Mouse (Mus musculus) right cerebral cortex, postnatal 4 days (tissue): Measurements from ENCODE around the gene Astl.
"Not testable (repeated sequence)": the region's sequence is repeated elsewhere in the genome, so short reads cannot be mapped to it uniquely, and the experiment has no call there.

Source experiments
- DNase-seq: peaks from one replicate; pipeline ENCODE4 v3.0.0-alpha.2; 2022

Gene Astl

GRCm38 (mm10) chr2:127338416-127338815, at the start of gene Astl:
Gene Astl, plus strand, starts transcription at chr2:127338639.
- no peak for DNase-seq

GRCm38 (mm10) chr2:127292250-127292649, 46.2 kb upstream of the Astl start:
- DNase-seq: no peak

- DNase-seq: no peak
Observed at GRCm38 (mm10) chr2:127297001-127297805, 41.2 kb upstream of the Astl start.

GRCm38 (mm10) chr2:127298056-127298455, 40.4 kb upstream of the Astl start:
- DNase-seq: no peak

- no peak for DNase-seq
Observed at GRCm38 (mm10) chr2:127300701-127301100, 37.7 kb upstream of the Astl start.

- no peak for DNase-seq
Observed at GRCm38 (mm10) chr2:127301883-127302282, 36.6 kb upstream of the Astl start.

GRCm38 (mm10) chr2:127304192-127304591, 34.2 kb upstream of the Astl start:
- DNase-seq: not testable (repeated sequence)

GRCm38 (mm10) chr2:127304609-127305210, 33.7 kb upstream of the Astl start:
- no peak for DNase-seq

- no peak for DNase-seq
Observed at GRCm38 (mm10) chr2:127306123-127306522, 32.3 kb upstream of the Astl start.

GRCm38 (mm10) chr2:127307179-127307578, 31.3 kb upstream of the Astl start:
- no peak for DNase-seq

GRCm38 (mm10) chr2:127308660-127309059, 29.8 kb upstream of the Astl start:
- DNase-seq: no peak

- DNase-seq: no peak
Observed at GRCm38 (mm10) chr2:127310246-127310645, 28.2 kb upstream of the Astl start.

- DNase-seq: no peak
Observed at GRCm38 (mm10) chr2:127310685-127311084, 27.8 kb upstream of the Astl start.

- no peak for DNase-seq
Observed at GRCm38 (mm10) chr2:127311193-127311592, 27.2 kb upstream of the Astl start.

GRCm38 (mm10) chr2:127312801-127313200, 25.6 kb upstream of the Astl start:
- no peak for DNase-seq

- no peak for DNase-seq
Observed at GRCm38 (mm10) chr2:127313878-127314277, 24.6 kb upstream of the Astl start.

GRCm38 (mm10) chr2:127314467-127315154, 23.8 kb upstream of the Astl start:
- no peak for DNase-seq

GRCm38 (mm10) chr2:127315155-127315470, 23.3 kb upstream of the Astl start:
- no peak for DNase-seq

GRCm38 (mm10) chr2:127316431-127316830, 22.0 kb upstream of the Astl start:
- DNase-seq: no peak

GRCm38 (mm10) chr2:127318136-127318535, 20.3 kb upstream of the Astl start:
- DNase-seq: no peak

GRCm38 (mm10) chr2:127319071-127319470, 19.4 kb upstream of the Astl start:
- DNase-seq: no peak

- DNase-seq: no peak
Observed at GRCm38 (mm10) chr2:127322671-127323285, 15.7 kb upstream of the Astl start.

- DNase-seq: no peak
Observed at GRCm38 (mm10) chr2:127323667-127324066, 14.8 kb upstream of the Astl start.

GRCm38 (mm10) chr2:127324456-127324855, 14.0 kb upstream of the Astl start:
- no peak for DNase-seq
